Mouse (Mus musculus) lung, postnatal 0 days (tissue): ENCODE data around the gene Psg16.

Experiments
- CTCF ChIP-seq: IDR thresholded peaks from 2 replicates; pipeline ENCODE4 v1.5.1; 2016; ENCODE audit warnings: antibody characterized with exemption, mild to moderate bottlenecking
- EP300 ChIP-seq: IDR thresholded peaks from 2 replicates; pipeline ENCODE4 v1.6.1; 2016; ENCODE audit warnings: antibody characterized with exemption, mild to moderate bottlenecking, control low read depth

DNA sequence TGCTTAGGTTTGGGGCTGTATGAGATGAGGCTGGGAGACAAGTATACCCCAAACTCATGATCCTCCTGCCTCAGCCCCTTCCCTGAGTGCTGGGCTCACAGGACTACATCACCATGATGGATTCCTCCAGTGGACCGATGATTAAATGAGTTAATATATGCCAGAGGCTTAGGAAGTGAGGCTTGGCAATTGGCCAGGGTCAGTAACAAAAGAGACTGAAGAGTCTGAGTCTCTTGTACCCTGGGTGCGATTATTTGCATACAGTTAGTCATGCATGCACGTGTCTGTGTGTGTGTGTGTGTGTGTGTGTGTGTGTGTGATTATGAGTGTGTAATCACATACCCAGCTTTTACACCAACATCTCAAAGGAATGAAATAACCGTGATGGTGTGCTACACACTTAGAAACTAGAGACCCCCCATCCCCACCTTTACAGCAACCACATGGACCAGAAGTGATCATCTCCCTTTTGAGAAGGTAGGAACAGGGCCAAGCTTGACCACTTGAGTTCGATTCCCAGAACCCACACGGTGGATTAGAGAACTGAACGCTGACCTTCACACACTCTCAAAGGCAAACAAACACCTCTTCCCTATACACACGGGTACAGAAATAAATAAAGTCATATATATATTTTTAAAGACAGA is 14.9 kb upstream of the Psg16 start:
- TF ChIP-seq CTCF (no peak), EP300 (peak; percentile 61; the same call in 1 of the 2 replicates)
